Mouse (Mus musculus): ENCODE measurements at regions not wholly inside any gene's neighbourhood (a gene's known extent, or its start where the extent isn't known, plus 50 kb on each side); places are given as distances from the start of the nearest gene placed in this dataset.

GRCm38 (mm10) chr12:99113781-99114180 is 193.4 kb downstream of the Ttc8 start:
- TF ChIP-seq CTCF (IDR thresholded peaks at IDR 0.05), result no peak
- no peak for TF ChIP-seq POLR2A (IDR thresholded peaks at IDR 0.05; ENCODE audit: insufficient read depth, low read depth, low read length)

Data from heart, adult 2 months (tissue).